Mouse (Mus musculus) B cell, adult (primary cell): ENCODE results near the gene Ddx11. TPM values are rescaled to one million over a fixed set of nuclear protein-coding genes. Genes with fewer than 3 reads are reported as not detected.

Experiments
- total RNA-seq: library from RNA; stranded (reverse); gene quantifications from 4 replicates; pipeline ENCODE4 v1.2.4, GENCODE M21; 2023; ENCODE audit not compliant: inconsistent age

Ddx11 gene
- 18.9 to 25.6 TPM (median 21.6 TPM) in 4 replicates for total RNA-seq

DNA sequence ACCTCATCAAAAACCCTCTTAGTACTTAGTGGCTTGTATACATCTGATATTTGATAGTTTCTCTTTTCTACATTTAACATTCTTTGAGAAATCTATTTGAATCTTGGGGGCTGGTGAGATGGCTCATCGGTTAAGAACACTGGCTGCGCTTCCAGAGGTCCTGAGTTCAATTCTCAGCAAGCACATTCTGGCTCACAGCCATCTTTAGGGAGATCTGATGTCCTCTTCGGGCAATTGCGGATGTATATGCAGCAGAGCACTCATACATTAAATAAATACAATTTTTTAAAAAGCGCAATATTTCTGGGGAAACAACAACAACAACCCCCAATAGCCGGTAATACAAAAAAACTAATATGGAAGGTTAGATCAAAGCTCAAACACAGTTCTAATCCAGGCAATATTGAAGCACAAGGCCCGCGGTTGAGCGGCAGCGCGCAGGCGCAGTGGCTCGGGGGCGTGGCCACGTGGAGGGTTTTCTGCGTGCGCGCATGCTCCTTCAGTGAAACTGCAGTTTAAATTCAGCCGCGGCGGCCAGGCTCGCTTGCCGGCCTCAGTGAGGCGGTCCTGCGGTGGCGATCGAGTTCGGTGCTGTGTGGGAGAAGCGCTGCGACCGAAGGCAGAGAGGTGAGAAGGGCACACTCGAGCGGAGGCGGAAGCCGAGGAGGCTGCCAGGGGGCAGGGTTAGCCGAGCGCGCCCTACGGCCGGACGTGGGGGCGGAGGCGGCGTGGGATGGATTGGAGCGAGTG, at the start of gene Ddx11:
Ddx11 (plus strand) TSS at position 455 of the 750 bp plus-strand sequence.

DNA sequence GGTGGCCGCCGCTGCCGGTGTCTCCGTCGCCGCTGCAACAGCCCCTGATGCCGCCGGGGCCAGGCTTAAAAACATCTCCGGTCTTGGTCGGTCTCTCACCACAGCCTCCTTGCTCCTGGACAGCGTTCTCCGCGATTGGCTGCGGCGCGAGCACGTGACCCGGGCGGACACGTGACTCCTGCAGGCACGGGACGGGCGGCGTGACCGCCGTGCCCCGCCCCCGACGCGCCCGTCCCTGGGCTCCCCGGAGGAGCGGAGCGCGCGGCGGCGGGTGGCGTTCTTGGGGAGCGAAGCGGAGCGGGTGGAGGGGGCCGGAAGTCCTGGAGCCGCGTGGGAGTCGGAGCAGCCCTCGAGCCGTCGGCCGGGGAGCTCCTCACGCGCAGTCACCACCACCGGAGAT, 46.4 kb upstream of the Ddx11 start, which contains the start of gene Ankrd12:
Ankrd12 (minus strand) TSS at position 156 of the 400 bp plus-strand sequence.

DNA sequence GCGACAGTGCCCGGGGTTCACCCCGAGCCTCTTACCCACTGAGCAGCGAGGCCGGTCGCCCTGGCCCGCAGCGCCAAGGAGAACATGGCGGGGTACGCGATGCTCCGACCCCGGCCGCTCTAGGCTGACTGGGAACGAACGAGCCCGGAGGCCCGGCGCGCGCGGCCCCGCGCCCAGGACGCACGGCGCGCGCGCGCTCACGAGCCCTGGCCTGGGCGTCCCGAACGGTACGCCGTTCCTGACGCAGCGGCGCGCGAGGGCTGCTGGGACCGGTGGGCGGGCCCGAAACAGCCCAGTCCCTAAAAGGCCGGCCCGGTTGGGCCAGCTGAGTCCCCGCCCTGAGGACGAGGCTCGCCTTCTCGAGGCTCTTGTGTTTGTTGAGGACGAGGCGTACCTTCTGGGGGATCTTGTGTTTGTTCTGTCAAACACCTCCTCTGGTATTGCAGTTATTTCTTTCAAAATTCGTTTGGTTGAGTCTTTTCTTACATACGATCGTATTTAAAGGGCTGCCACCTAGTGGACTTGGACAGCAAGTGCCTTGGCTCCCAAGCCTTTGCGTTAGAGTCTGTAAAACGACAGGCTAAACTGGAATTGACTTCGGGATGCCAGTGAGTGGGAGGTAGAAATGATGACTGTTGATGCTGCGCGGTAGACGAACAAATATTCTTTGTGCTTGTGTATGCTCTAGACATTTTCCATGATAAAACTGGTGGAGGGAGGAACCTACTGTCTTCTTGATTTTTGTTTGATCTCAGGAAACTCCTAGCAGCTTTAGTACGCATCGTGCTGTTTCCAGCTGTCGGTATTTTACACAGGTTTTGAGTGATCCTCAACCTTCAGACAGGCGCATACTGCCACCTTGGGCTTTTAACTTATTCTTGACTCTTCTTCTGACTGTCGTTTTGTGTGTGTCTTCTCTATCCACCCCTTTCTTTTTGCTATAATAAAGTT, 21.7 kb upstream of the Ddx11 start, which contains the start of gene Ndufv2:
Ndufv2 (minus strand) TSS at position 180 of the 951 bp plus-strand sequence.

DNA sequence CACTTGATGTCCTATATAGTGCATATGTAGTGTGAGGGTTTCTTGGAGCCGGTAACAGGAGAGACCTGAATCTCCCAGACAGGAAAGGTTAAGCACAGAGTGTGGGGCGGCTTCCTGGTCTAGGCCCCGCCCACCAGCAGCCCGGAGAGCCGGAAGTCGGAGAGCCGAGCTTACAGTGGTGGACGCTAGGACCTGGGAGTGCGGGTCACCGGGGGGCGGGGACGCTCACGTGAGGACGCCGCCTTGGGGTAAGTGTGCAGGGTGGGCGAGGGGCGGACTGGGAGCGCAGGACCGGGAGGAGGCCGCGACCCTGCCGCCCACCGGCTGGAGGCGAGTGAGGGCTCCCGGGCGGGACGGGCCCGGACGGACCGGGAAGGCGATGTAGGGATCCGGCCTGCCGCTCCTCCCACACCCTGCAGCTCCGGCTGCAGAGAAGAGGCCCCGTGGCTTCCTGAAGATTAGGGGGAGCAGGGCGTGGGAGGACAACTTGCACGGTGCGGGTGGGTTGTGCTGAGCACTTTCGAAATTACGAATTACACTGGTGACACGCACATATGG, 11.8 kb upstream of the Ddx11 start, which contains the start of gene Washc1:
Washc1 (plus strand) TSS at position 144 of the 558 bp plus-strand sequence.

Other genes with a start within 250 kb of the Ddx11 start
- 39.6 to 50.1 TPM (median 47.0 TPM) in 4 replicates for gene Ralbp1, start 237.7 kb upstream of the Ddx11 start, total RNA-seq
- 21.7 to 31.9 TPM (median 29.1 TPM) in 4 replicates for gene Twsg1, start 172.3 kb upstream of the Ddx11 start, total RNA-seq
- 61.5 to 68.3 TPM (median 63.4 TPM) in 4 replicates for gene Ankrd12, start 46.4 kb upstream of the Ddx11 start, total RNA-seq
- gene Ndufv2, start 22.0 kb upstream of the Ddx11 start, total RNA-seq, result 68.7 to 76.5 TPM (median 73.2 TPM) in 4 replicates
- gene Washc1, start 12.0 kb upstream of the Ddx11 start, total RNA-seq, result 38.6 to 54.1 TPM (median 47.7 TPM) in 4 replicates